Mouse (Mus musculus): ENCODE data around the gene Tmem108.

DNA sequence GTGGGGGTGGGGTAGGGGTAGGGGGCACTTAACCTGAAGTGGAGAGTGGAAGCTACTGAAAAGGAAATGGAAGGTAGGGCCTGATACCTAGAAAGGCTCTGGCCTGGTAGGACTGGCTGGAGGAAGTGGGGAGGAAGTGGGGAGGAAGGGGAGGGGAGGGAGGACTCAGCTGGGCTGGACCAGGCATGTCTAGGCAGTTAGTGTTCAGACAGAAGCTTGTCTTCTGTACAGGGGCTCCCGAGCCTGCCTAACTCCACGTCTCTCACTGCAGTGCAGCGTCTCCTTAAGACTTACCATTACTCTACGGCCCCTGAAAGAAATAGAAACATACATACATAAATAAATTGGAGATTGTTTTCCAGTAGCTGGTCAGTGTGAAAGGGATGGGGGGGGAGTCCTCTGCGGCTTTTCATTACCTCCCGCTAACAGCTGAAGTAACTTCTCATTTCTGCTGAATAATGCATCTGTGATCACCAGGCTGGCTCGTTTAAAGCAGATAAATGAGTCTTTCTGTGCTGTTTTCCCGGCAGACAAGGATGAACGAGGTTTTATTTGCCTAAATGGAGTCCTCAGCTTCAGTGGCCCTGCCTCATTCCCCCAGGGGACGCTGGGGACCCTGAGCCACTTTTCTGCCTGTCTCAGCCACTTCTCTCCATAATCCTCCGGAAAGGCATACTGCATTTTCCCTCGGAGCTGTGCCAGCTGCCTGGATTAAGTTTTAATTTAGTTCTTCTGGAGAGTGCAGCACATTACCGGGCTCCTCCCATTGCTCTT, 287.5 kb downstream of the Tmem108 start:
- TF ChIP-seq CTCF (IDR thresholded peaks at IDR 0.05; ENCODE audit: low read depth) = no peak
- TF ChIP-seq EP300 (IDR thresholded peaks at IDR 0.05; ENCODE audit: low read depth) = no peak

Measured in liver, postnatal 0 days (tissue).